Mouse (Mus musculus) spleen, adult 2 months (tissue): Measurements from ENCODE around the gene Gpc6. TPM values are rescaled to one million over a fixed set of nuclear protein-coding genes. Genes with fewer than 3 reads are reported as not detected.

Experiments used
- DNase-seq, 2 experiments: peaks; one replicate each; pipeline versions ENCODE4 v3.0.0 to v3.0.0-alpha.2; 2012 to 2021; ENCODE audit warnings: low spot score in 2 of 2, low read depth in 1 of 2
- H3K27ac ChIP-seq: fragments of 200-500 bp; 2 replicates; pipeline ENCODE4 v1.5.1; 2012; ENCODE audit warnings: low read length, inconsistent platforms; ENCODE audit not compliant: insufficient read depth
- H3K27me3 ChIP-seq: fragments of 200-500 bp; 2 replicates; pipeline ENCODE4 v1.6.1; 2012; ENCODE audit warnings: mild to moderate bottlenecking, moderate library complexity, low read length, inconsistent platforms; ENCODE audit not compliant: control insufficient read depth, insufficient read depth
- H3K36me3 ChIP-seq: fragments of 200-500 bp; 2 replicates; pipeline ENCODE4 v1.6.1; 2012; ENCODE audit warnings: mild to moderate bottlenecking, low read length, inconsistent platforms; ENCODE audit not compliant: control insufficient read depth, insufficient read depth
- H3K4me1 ChIP-seq: fragments of 200-500 bp; 2 replicates; pipeline ENCODE4 v1.6.1; 2011; ENCODE audit warnings: inconsistent platforms; ENCODE audit not compliant: control insufficient read depth, insufficient read depth, insufficient read length
- H3K4me3 ChIP-seq: fragments of 200-500 bp; 2 replicates; pipeline ENCODE4 v1.5.1; 2011; ENCODE audit warnings: mild to moderate bottlenecking, inconsistent platforms; ENCODE audit not compliant: insufficient read depth, insufficient read length; ENCODE audit errors: extremely low read depth
- CTCF ChIP-seq: fragments of 200-500 bp; IDR thresholded peaks from 2 replicates; pipeline ENCODE4 v1.5.1; 2011; ENCODE audit warnings: mild to moderate bottlenecking, inconsistent platforms; ENCODE audit not compliant: insufficient read depth, insufficient read length, insufficient replicate concordance; ENCODE audit errors: extremely low read depth
- POLR2A ChIP-seq: fragments of 200-500 bp; IDR thresholded peaks from 2 replicates; pipeline ENCODE4 v1.6.1; 2011; ENCODE audit warnings: low read depth, low read length, inconsistent platforms
- WGBS: fragments of 180-500 bp; shearing (Covaris S2); methylation state at CpG from one replicate; pipeline ENCODE4 v1.1.7; 2018; 5-methylcytosine and 5-hydroxymethylcytosine counted together
- polyA plus RNA-seq: library from polyadenylated mRNA; depleted of rRNA; stranded (reverse); fragments of >200 nt; gene quantifications from 2 replicates; pipeline ENCODE4 v1.2.3, GENCODE M21; 2012

Gpc6 gene
- polyA plus RNA-seq, 1 experiment: 0.67 TPM

- H3K36me3 ChIP-seq: no peaks in the 10 kb centered on the region
- no peaks in the 10 kb centered on the region for H3K4me1 ChIP-seq
- DNase-seq: no peak
- H3K27me3 ChIP-seq: no peaks in the 10 kb centered on the region
- no peak overlapping the region for H3K27ac ChIP-seq
- no peak overlapping the region for H3K4me3 ChIP-seq
- WGBS: 63% methylated on average over 1 of the region's 1 CpGs
- TF ChIP-seq CTCF: no peak
- no peak for TF ChIP-seq POLR2A
Observed at GRCm38 (mm10) chr14:117130334-117130733, 205.2 kb downstream of the Gpc6 start.

- TF ChIP-seq POLR2A: no peak
- no peak for TF ChIP-seq CTCF
- 92% methylated on average over 1 of the region's 1 CpGs for WGBS
- Histone ChIP-seq H3K27me3 (no peaks in the 10 kb centered on the region), H3K4me1 (no peaks in the 10 kb centered on the region), H3K36me3 (no peaks in the 10 kb centered on the region), H3K4me3 (no peak overlapping the region), H3K27ac (no peak overlapping the region)
- no peak for DNase-seq
Observed at GRCm38 (mm10) chr14:117131324-117131723, 206.2 kb downstream of the Gpc6 start.

GRCm38 (mm10) chr14:117141077-117141848, 216.1 kb downstream of the Gpc6 start:
- Histone ChIP-seq H3K27me3 (no peaks in the 10 kb centered on the region), H3K4me3 (no peak overlapping the region), H3K27ac (no peak overlapping the region), H3K36me3 (no peaks in the 10 kb centered on the region), H3K4me1 (no peaks in the 10 kb centered on the region)
- WGBS: 78% methylated on average over 6 of the region's 6 CpGs
- no peak for TF ChIP-seq CTCF
- TF ChIP-seq POLR2A: no peak
- no peak for DNase-seq

GRCm38 (mm10) chr14:117146089-117146488, 221.0 kb downstream of the Gpc6 start:
- no peak overlapping the region for H3K4me3 ChIP-seq
- H3K4me1 ChIP-seq: no peaks in the 10 kb centered on the region
- H3K27ac ChIP-seq: no peak overlapping the region
- TF ChIP-seq CTCF (no peak), POLR2A (no peak)
- 78% methylated on average over 4 of the region's 4 CpGs for WGBS
- DNase-seq: no peak
- no peaks in the 10 kb centered on the region for H3K36me3 ChIP-seq
- H3K27me3 ChIP-seq: no peaks in the 10 kb centered on the region

- Histone ChIP-seq H3K4me3 (no peak overlapping the region), H3K27ac (no peak overlapping the region), H3K4me1 (no peaks in the 10 kb centered on the region), H3K36me3 (no peaks in the 10 kb centered on the region), H3K27me3 (no peaks in the 10 kb centered on the region)
- TF ChIP-seq CTCF (no peak), POLR2A (no peak)
- DNase-seq: no peak
- WGBS: 75% methylated on average over 4 of the region's 4 CpGs
Observed at GRCm38 (mm10) chr14:117146665-117147064, 221.6 kb downstream of the Gpc6 start.

GRCm38 (mm10) chr14:117151621-117152020, 226.5 kb downstream of the Gpc6 start:
- H3K4me3 ChIP-seq: no peak overlapping the region
- no peaks in the 10 kb centered on the region for H3K36me3 ChIP-seq
- DNase-seq: no peak
- no peaks in the 10 kb centered on the region for H3K27me3 ChIP-seq
- no peak overlapping the region for H3K27ac ChIP-seq
- 82% methylated on average over 7 of the region's 7 CpGs for WGBS
- TF ChIP-seq CTCF: no peak
- no peak for TF ChIP-seq POLR2A
- H3K4me1 ChIP-seq: no peaks in the 10 kb centered on the region

- Histone ChIP-seq H3K27me3 (no peaks in the 10 kb centered on the region), H3K36me3 (no peaks in the 10 kb centered on the region), H3K4me3 (no peak overlapping the region), H3K27ac (no peak overlapping the region), H3K4me1 (no peaks in the 10 kb centered on the region)
- no peak for TF ChIP-seq CTCF
- TF ChIP-seq POLR2A: no peak
- no peak for DNase-seq
- WGBS: 91% methylated on average over 14 of the region's 14 CpGs
Observed at GRCm38 (mm10) chr14:117155884-117156465, 230.9 kb downstream of the Gpc6 start.
